Mouse (Mus musculus) thymus, postnatal 36 days (tissue): Measurements from ENCODE around the gene Lrrc34.

Experiments used
- DNase-seq, 2 experiments: peaks; one replicate each; pipeline ENCODE4 v3.0.0; 2022; ENCODE audit warnings: mixed read lengths in 2 of 2

Lrrc34 gene

GRCm38 (mm10) chr3:30599711-30600545 is 47.7 kb downstream of the Lrrc34 start, which contains the start of gene Actrt3:
TSS of gene Actrt3 (minus strand) at chr3:30599939.
- DNase-seq: peak; percentile 35 to 53

- no peak for DNase-seq
Observed at GRCm38 (mm10) chr3:30597271-30597670, 50.4 kb downstream of the Lrrc34 start.

- peak; percentile 9 to 18 for DNase-seq
Observed at GRCm38 (mm10) chr3:30595111-30595832, 52.4 kb downstream of the Lrrc34 start.

- DNase-seq: peak in 1 of 2 experiments; percentile 11
Observed at GRCm38 (mm10) chr3:30593719-30594485, 53.8 kb downstream of the Lrrc34 start.

- no peak for DNase-seq
Observed at GRCm38 (mm10) chr3:30592418-30592853, 55.2 kb downstream of the Lrrc34 start.

GRCm38 (mm10) chr3:30588865-30589264 is 58.8 kb downstream of the Lrrc34 start:
- DNase-seq: no peak
